Mouse (Mus musculus): ENCODE measurements around the gene Zfp354b.

DNA sequence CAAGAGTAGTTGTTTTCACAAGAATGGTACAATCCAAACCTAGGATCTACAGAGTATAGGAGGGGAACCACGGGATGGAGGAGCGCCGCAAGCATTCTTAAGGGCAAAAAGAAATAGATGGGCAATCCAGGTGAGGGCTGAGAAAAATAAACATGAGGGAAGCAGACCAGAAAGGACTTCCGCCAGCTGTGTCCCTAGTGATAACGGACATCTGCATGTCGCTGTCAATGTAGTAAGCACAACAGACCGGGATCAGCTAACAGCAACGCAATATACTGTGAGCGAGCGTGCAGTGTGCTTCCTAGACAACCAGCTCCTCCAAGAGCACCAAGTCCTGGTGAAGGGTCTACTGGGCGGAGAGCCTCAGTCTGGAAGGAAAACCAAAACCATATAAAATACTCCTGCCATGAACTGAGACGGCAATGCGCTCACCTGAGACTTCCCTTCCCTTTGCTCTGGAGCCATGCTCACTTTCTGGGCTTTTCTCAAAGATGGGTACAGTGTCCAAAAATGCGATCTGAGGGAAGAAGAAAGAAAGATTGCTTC is 891 bp downstream of the Zfp354b start:
- TF ChIP-seq POLR2A (IDR thresholded peaks at IDR 0.05; ENCODE audit: low read depth, low read length) (no peak), CTCF (IDR thresholded peaks at IDR 0.05; ENCODE audit: borderline replicate concordance, insufficient read depth, low read length) (no peak)

All from embryonic fibroblast, embryonic 13.5 days (primary cell).